Mouse (Mus musculus) lung, adult 2 months (tissue): Measurements from ENCODE around the gene Pan3.

Source experiments
- CTCF ChIP-seq: fragments of 200-500 bp; IDR thresholded peaks from 2 replicates; pipeline ENCODE4 v1.5.1; 2011; ENCODE audit warnings: mild to moderate bottlenecking, low read length, control low read depth; ENCODE audit not compliant: insufficient read depth
- POLR2A ChIP-seq: fragments of 200-500 bp; IDR thresholded peaks from 2 replicates; pipeline ENCODE4 v1.6.1; 2011; ENCODE audit warnings: low read depth, mild to moderate bottlenecking, control low read depth, low read length, borderline replicate concordance; ENCODE audit errors: extremely low read depth

DNA sequence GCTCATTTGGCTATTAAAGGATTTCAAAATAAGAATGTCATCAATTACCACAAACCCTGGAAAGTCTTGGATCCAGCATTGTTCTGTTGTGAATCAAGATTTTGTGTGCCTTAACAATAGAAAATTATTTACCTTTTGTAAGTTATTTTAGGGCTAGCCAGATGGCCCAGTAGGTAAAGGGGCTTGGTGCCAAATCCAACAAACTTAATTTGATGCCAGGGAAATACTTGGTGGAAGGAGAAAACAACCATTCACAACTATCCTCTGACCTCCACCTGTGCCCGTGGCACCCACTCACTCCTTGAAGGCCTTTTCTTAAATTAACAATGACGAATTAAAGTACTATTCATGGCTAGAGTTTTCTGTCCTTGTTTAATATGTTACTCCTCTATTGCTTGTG, 66.0 kb downstream of the Pan3 start:
- TF ChIP-seq POLR2A (no peak), CTCF (no peak)
